Mouse (Mus musculus) myocyte (in vitro differentiated cells): ENCODE results near the gene Sult5a1. TPM values are rescaled to one million over a fixed set of nuclear protein-coding genes. Genes with fewer than 3 reads are reported as not detected.
A peak's percentile ranks its signal among the peaks of the same experiment; 100 is the strongest.

Experiments
- H3K27me3 ChIP-seq: one replicate; pipeline ENCODE4 v1.6.1; 2011; ENCODE audit not compliant: control insufficient read depth, insufficient read depth, insufficient read length
- H3K36me3 ChIP-seq: one replicate; pipeline ENCODE4 v1.6.1; 2011; ENCODE audit not compliant: control insufficient read depth, insufficient read depth
- H3K4me2 ChIP-seq: one replicate; pipeline ENCODE4 v1.6.1; 2011; ENCODE audit warnings: low read depth, control low read depth
- H3K4me3 ChIP-seq: one replicate; pipeline ENCODE4 v1.5.1; 2011; ENCODE audit warnings: mild to moderate bottlenecking, control low read depth, moderate library complexity
- H3K79me2 ChIP-seq: one replicate; pipeline ENCODE4 v1.6.1; 2011; ENCODE audit not compliant: control insufficient read depth, insufficient read depth
- H3ac ChIP-seq: one replicate; pipeline ENCODE4 v1.6.1; 2011; ENCODE audit not compliant: control insufficient read depth, insufficient read length
- CEBPB ChIP-seq: IDR thresholded peaks from 2 replicates; pipeline ENCODE4 v1.6.1; 2011; ENCODE audit warnings: mild to moderate bottlenecking, moderate library complexity; ENCODE audit not compliant: poor library complexity, insufficient read depth, severe bottlenecking
- E2F4 ChIP-seq: IDR thresholded peaks from one replicate; pipeline ENCODE4 v1.6.1; 2011; ENCODE audit warnings: mild to moderate bottlenecking, control low read depth, moderate library complexity; ENCODE audit not compliant: insufficient read depth
- MAX ChIP-seq: IDR thresholded peaks from one replicate; pipeline ENCODE4 v1.6.1; 2011; ENCODE audit warnings: low read depth, mild to moderate bottlenecking, control low read depth
- MYOD1 ChIP-seq, 3 experiments: IDR thresholded peaks; one replicate each; pipeline ENCODE4 v1.6.1; 2011; ENCODE audit warnings: control low read depth in 2 of 3, low read depth in 2 of 3, mild to moderate bottlenecking in 2 of 3, moderate library complexity in 1 of 3; ENCODE audit not compliant: insufficient read length in 2 of 3, control insufficient read depth in 1 of 3
- MYOG ChIP-seq, 3 experiments: IDR thresholded peaks; one replicate each; pipeline ENCODE4 v1.6.1; 2011; ENCODE audit warnings: control low read depth in 2 of 3, low read depth in 2 of 3, mild to moderate bottlenecking in 2 of 3; ENCODE audit not compliant: insufficient read length in 2 of 3, control insufficient read depth in 1 of 3, insufficient read depth in 1 of 3
- POLR2A ChIP-seq: IDR thresholded peaks from one replicate; pipeline ENCODE4 v1.6.1; 2011; ENCODE audit warnings: low read depth, mild to moderate bottlenecking, control low read depth, moderate library complexity; ENCODE audit not compliant: insufficient read length
- POLR2AphosphoS2 ChIP-seq: IDR thresholded peaks from one replicate; pipeline ENCODE4 v1.6.1; 2011; ENCODE audit warnings: low read depth, control low read depth; ENCODE audit not compliant: insufficient read length
- REST ChIP-seq: IDR thresholded peaks from one replicate; pipeline ENCODE4 v1.6.1; 2011; ENCODE audit warnings: mild to moderate bottlenecking, control low read depth, moderate library complexity; ENCODE audit not compliant: insufficient read depth, insufficient read length
- SRF ChIP-seq: IDR thresholded peaks from one replicate; pipeline ENCODE4 v1.6.1; 2011; ENCODE audit warnings: low read depth; ENCODE audit not compliant: control insufficient read depth, insufficient read length
- TCF12 ChIP-seq: IDR thresholded peaks from one replicate; pipeline ENCODE4 v1.6.1; 2011; ENCODE audit warnings: mild to moderate bottlenecking, control low read depth; ENCODE audit not compliant: poor library complexity, insufficient read depth, severe bottlenecking
- TCF3 ChIP-seq: IDR thresholded peaks from one replicate; pipeline ENCODE4 v1.6.1; 2011; ENCODE audit warnings: low read depth, control low read depth; ENCODE audit not compliant: insufficient read length
- USF1 ChIP-seq: IDR thresholded peaks from one replicate; pipeline ENCODE4 v1.6.1; 2011; ENCODE audit warnings: low read depth, mild to moderate bottlenecking, control low read depth, moderate library complexity
- polyA plus RNA-seq: library from polyadenylated mRNA; unstranded; fragments of >200 nt; fragmentation: generic; extraction: Trizol; gene quantifications from one replicate; pipeline ENCODE4 v1.2.1, GENCODE M21; 2012; ENCODE audit warnings: missing spikeins

Gene Sult5a1
- polyA plus RNA-seq, 1 experiment: 0.08 TPM

- no peaks in the 10 kb centered on the region for H3K79me2 ChIP-seq
- TF ChIP-seq POLR2A (peak; percentile 33), MYOG (IDR thresholded peaks at IDR 0.05; ENCODE audit: control insufficient read depth in 1 of 3, insufficient read depth in 1 of 3, insufficient read length in 2 of 3, low read depth in 2 of 3) (no peak), TCF12 (no peak), REST (no peak), CEBPB (no peak), MAX (no peak), POLR2AphosphoS2 (no peak), E2F4 (no peak), SRF (no peak), MYOD1 (IDR thresholded peaks at IDR 0.05; ENCODE audit: control insufficient read depth in 1 of 3, insufficient read length in 2 of 3, low read depth in 2 of 3) (peak in 1 of 3 experiments; percentile 62), TCF3 (no peak), USF1 (no peak)
- no peak overlapping the region for H3K4me3 ChIP-seq
- H3K27me3 ChIP-seq: no peaks in the 10 kb centered on the region
- H3ac ChIP-seq: no peak overlapping the region
- H3K36me3 ChIP-seq: no peaks in the 10 kb centered on the region
- peak overlapping the region; percentile 30 for H3K4me2 ChIP-seq
Measured at GRCm38 (mm10) chr8:123137645-123138077, 20.5 kb downstream of the Sult5a1 start.

DNA sequence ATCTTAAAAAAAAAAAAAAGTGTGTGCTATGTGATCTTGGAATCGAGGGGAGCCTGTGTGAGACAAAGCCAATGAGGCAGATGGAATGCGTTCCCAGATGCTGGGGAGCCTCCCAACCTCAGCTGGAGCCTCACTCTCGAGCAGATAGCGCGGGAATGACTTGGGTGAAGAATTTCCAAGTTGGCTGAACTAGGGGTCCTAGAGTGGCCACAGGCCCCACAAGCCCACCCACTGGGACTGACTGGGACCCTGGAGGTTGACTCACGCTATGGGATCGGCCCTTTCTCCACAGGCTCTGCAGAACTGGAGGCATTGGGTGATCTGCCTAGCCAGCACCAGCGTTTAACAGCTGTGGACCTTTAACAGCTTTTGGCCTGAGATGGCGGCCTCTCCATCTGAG lies 21.8 kb downstream of the Sult5a1 start:
- no peaks in the 10 kb centered on the region for H3K36me3 ChIP-seq
- TF ChIP-seq POLR2A: no peak
- no peak for TF ChIP-seq TCF3
- TF ChIP-seq MYOG (IDR thresholded peaks at IDR 0.05; ENCODE audit: control insufficient read depth in 1 of 3, insufficient read depth in 1 of 3, insufficient read length in 2 of 3, low read depth in 2 of 3): no peak
- no peak for TF ChIP-seq REST
- TF ChIP-seq CEBPB: no peak
- no peak for TF ChIP-seq E2F4
- TF ChIP-seq TCF12: no peak
- no peak for TF ChIP-seq USF1
- TF ChIP-seq MAX: no peak
- no peak for TF ChIP-seq MYOD1 (IDR thresholded peaks at IDR 0.05; ENCODE audit: control insufficient read depth in 1 of 3, insufficient read length in 2 of 3, low read depth in 2 of 3)
- TF ChIP-seq POLR2AphosphoS2: no peak
- no peak for TF ChIP-seq SRF
- no peak overlapping the region for H3ac ChIP-seq
- no peak overlapping the region for H3K4me2 ChIP-seq
- H3K27me3 ChIP-seq: no peaks in the 10 kb centered on the region
- no peaks in the 10 kb centered on the region for H3K79me2 ChIP-seq
- H3K4me3 ChIP-seq: no peak overlapping the region

GRCm38 (mm10) chr8:123135806-123136205 lies 22.3 kb downstream of the Sult5a1 start:
- TF ChIP-seq MYOD1 (IDR thresholded peaks at IDR 0.05; ENCODE audit: control insufficient read depth in 1 of 3, insufficient read length in 2 of 3, low read depth in 2 of 3): no peak
- no peak for TF ChIP-seq REST
- TF ChIP-seq MYOG (IDR thresholded peaks at IDR 0.05; ENCODE audit: control insufficient read depth in 1 of 3, insufficient read depth in 1 of 3, insufficient read length in 2 of 3, low read depth in 2 of 3): no peak
- TF ChIP-seq POLR2A: no peak
- no peak for TF ChIP-seq CEBPB
- TF ChIP-seq E2F4: no peak
- Histone ChIP-seq H3K4me2 (peak overlapping the region; percentile 42), H3K36me3 (no peaks in the 10 kb centered on the region), H3K27me3 (no peaks in the 10 kb centered on the region), H3K79me2 (no peaks in the 10 kb centered on the region), H3ac (no peak overlapping the region), H3K4me3 (no peak overlapping the region)

- Histone ChIP-seq H3ac (no peak overlapping the region), H3K4me3 (no peak overlapping the region), H3K79me2 (no peaks in the 10 kb centered on the region), H3K27me3 (no peaks in the 10 kb centered on the region), H3K4me2 (peak overlapping the region; percentile 42), H3K36me3 (no peaks in the 10 kb centered on the region)
- TF ChIP-seq TCF3 (no peak), MYOD1 (IDR thresholded peaks at IDR 0.05; ENCODE audit: control insufficient read depth in 1 of 3, insufficient read length in 2 of 3, low read depth in 2 of 3) (no peak)
Measured at GRCm38 (mm10) chr8:123135406-123135805, 22.7 kb downstream of the Sult5a1 start.

GRCm38 (mm10) chr8:123134149-123134713 lies 23.9 kb downstream of the Sult5a1 start:
- TF ChIP-seq REST (no peak), TCF3 (no peak), POLR2AphosphoS2 (no peak), POLR2A (no peak), TCF12 (no peak), MYOG (IDR thresholded peaks at IDR 0.05; ENCODE audit: control insufficient read depth in 1 of 3, insufficient read depth in 1 of 3, insufficient read length in 2 of 3, low read depth in 2 of 3) (no peak), MAX (no peak), CEBPB (no peak)
- Histone ChIP-seq H3K79me2 (no peaks in the 10 kb centered on the region), H3K4me2 (no peak overlapping the region), H3ac (no peak overlapping the region), H3K27me3 (no peaks in the 10 kb centered on the region), H3K4me3 (no peak overlapping the region), H3K36me3 (no peaks in the 10 kb centered on the region)
